Mouse (Mus musculus): Measurements from ENCODE around the gene Dgkh. TPM values are rescaled to one million over a fixed set of nuclear protein-coding genes. Genes with fewer than 3 reads are reported as not detected.

The Dgkh gene
- polyA plus RNA-seq, 1 experiment from 2014 or later = 2.8 TPM

DNA sequence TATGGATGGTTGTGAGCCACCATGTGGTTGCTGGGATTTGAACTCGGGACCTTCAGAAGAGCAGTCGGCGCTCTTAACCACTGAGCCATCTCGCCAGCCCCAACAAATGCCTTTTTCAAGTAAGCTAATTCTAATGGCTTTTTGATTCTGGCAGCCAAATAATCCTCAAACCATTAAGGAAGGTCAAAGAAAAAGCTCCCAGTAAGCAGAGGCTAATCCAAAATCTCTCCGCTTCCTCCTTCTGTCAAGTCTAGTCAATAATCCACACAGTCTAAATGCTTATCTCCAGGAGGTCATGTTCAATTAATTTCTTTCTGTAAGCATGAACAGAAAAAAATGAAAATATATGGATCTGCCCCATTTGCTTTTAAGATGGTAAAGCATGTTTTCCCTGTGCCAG, 197.9 kb downstream of the Dgkh start:
- Histone ChIP-seq H3K4me2 (ENCODE audit: low read length) (no peak overlapping the region), H3K4me1 (ENCODE audit: control insufficient read depth in 2 of 2, insufficient read depth in 2 of 2, low read length in 2 of 2) (peaks cover 18 to 58% of the 10 kb centered on the region in 2 experiments)
- 98% methylated on average over 5 of the region's 5 CpGs for WGBS

DNA sequence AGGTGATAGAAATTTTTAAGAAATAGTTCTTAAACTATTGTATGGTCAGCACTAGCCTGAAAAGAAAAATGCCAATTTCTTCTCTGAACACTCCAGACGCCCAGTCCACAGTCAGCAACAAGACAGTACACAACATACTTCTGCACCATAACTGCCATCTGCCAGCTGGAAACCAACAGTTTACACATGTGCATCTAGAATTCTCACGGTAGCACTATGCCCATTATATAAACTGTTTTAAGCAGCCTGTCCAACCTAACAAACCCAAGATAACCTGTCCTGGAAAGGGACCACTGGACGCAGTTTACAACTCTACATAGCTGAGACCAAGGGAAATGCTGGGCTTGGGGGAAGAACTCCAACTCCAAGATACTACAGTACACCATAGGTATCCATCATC, 198.9 kb downstream of the Dgkh start:
- H3K4me2 ChIP-seq (ENCODE audit: low read length) = no peak overlapping the region
- H3K9me3 ChIP-seq (ENCODE audit: control insufficient read depth, low read length) = no peaks in the 10 kb centered on the region
- H3K27ac ChIP-seq (replicated peaks in 1 of 2; ENCODE audit: control insufficient read depth in 1 of 2, insufficient read depth in 1 of 2, low read depth in 2 of 2, low read length in 2 of 2) = no peak overlapping the region
- no peaks in the 10 kb centered on the region for H3K27me3 ChIP-seq (ENCODE audit: control insufficient read depth, insufficient read depth, low read length)
- H3K36me3 ChIP-seq (ENCODE audit: control insufficient read depth, insufficient read depth, low read length) = no peaks in the 10 kb centered on the region
- H3K4me1 ChIP-seq (ENCODE audit: control insufficient read depth in 2 of 2, insufficient read depth in 2 of 2, low read length in 2 of 2) = peaks cover 20 to 67% of the 10 kb centered on the region in 2 experiments
- ATAC-seq (ENCODE audit: insufficient number of reproducible peaks, insufficient read depth, low FRiP score, low read depth) = no peak
- H3K4me3 ChIP-seq (ENCODE audit: control insufficient read depth in 1 of 2, insufficient read depth in 1 of 2, low read depth in 1 of 2, low read length in 2 of 2) = no peak overlapping the region
- H3K9ac ChIP-seq (ENCODE audit: low read length) = no peak overlapping the region
- 89% methylated on average over 3 of the region's 3 CpGs for WGBS

More for the DNA sequence above, 197.9 kb downstream of the Dgkh start:
- Histone ChIP-seq H3K9ac (ENCODE audit: low read length) (no peak overlapping the region), H3K4me3 (ENCODE audit: control insufficient read depth in 1 of 2, insufficient read depth in 1 of 2, low read depth in 1 of 2, low read length in 2 of 2) (no peak overlapping the region), H3K27me3 (ENCODE audit: control insufficient read depth, insufficient read depth, low read length) (no peaks in the 10 kb centered on the region), H3K27ac (replicated peaks in 1 of 2; ENCODE audit: control insufficient read depth in 1 of 2, insufficient read depth in 1 of 2, low read depth in 2 of 2, low read length in 2 of 2) (no peak overlapping the region), H3K36me3 (ENCODE audit: control insufficient read depth, insufficient read depth, low read length) (no peaks in the 10 kb centered on the region), H3K9me3 (ENCODE audit: control insufficient read depth, low read length) (no peaks in the 10 kb centered on the region)
- no peak for ATAC-seq (ENCODE audit: insufficient number of reproducible peaks, insufficient read depth, low FRiP score, low read depth)

DNA sequence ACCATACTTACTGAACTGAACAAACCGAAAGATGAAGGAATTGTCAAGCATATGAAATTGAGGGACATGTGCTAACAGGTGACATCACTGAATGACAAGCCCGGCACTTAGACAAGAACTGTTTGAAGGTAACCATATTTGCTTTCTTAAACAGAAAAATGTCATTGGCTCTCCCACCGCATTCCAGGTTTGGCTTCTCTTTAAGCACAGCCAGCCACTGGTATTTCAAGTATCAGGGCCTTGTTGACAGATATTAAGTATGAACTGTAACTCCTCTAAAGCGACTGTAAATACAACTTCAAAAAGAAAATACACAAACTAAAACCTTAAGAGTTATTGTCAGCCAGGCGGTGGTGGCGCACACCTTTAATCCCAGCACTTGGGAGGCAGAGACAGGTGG, 200.2 kb downstream of the Dgkh start:
- Histone ChIP-seq H3K27me3 (ENCODE audit: control insufficient read depth, insufficient read depth, low read length) (no peaks in the 10 kb centered on the region), H3K27ac (replicated peaks in 1 of 2; ENCODE audit: control insufficient read depth in 1 of 2, insufficient read depth in 1 of 2, low read depth in 2 of 2, low read length in 2 of 2) (peak overlapping the region; percentile 76 to 80), H3K4me3 (ENCODE audit: control insufficient read depth in 1 of 2, insufficient read depth in 1 of 2, low read depth in 1 of 2, low read length in 2 of 2) (no peak overlapping the region), H3K36me3 (ENCODE audit: control insufficient read depth, insufficient read depth, low read length) (no peaks in the 10 kb centered on the region), H3K9ac (ENCODE audit: low read length) (no peak overlapping the region), H3K4me2 (ENCODE audit: low read length) (peak overlapping the region; percentile 38), H3K9me3 (ENCODE audit: control insufficient read depth, low read length) (no peaks in the 10 kb centered on the region), H3K4me1 (ENCODE audit: control insufficient read depth in 2 of 2, insufficient read depth in 2 of 2, low read length in 2 of 2) (peaks cover 19 to 64% of the 10 kb centered on the region in 2 experiments)
- ATAC-seq (ENCODE audit: insufficient number of reproducible peaks, insufficient read depth, low FRiP score, low read depth) = no peak
- WGBS = 31% methylated on average over 6 of the region's 6 CpGs

DNA sequence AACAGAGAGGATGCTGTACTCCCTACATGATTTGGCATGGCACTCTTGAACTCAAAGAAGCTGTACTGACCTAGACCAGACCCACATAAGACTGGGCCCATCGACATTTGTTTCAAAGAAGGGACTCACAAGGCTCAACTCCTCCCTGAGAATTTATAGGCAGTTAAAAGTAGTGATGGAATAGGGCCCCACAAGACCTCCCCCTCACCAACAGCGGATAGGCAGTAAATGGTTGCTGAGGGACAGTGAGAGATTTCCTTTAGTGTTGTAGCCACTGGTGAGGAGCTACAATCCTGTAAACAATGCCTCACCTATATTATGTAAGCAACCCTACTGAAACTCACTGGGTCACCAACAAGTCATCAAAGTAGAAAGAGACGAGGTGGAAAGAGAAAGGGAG, 202.3 kb downstream of the Dgkh start:
- ATAC-seq (ENCODE audit: insufficient number of reproducible peaks, insufficient read depth, low FRiP score, low read depth) = no peak
- Histone ChIP-seq H3K27ac (replicated peaks in 1 of 2; ENCODE audit: control insufficient read depth in 1 of 2, insufficient read depth in 1 of 2, low read depth in 2 of 2, low read length in 2 of 2) (no peak overlapping the region), H3K9ac (ENCODE audit: low read length) (no peak overlapping the region), H3K9me3 (ENCODE audit: control insufficient read depth, low read length) (no peaks in the 10 kb centered on the region), H3K4me3 (ENCODE audit: control insufficient read depth in 1 of 2, insufficient read depth in 1 of 2, low read depth in 1 of 2, low read length in 2 of 2) (no peak overlapping the region), H3K4me1 (ENCODE audit: control insufficient read depth in 2 of 2, insufficient read depth in 2 of 2, low read length in 2 of 2) (peaks cover 23 to 70% of the 10 kb centered on the region in 2 experiments), H3K4me2 (ENCODE audit: low read length) (no peak overlapping the region), H3K36me3 (ENCODE audit: control insufficient read depth, insufficient read depth, low read length) (no peaks in the 10 kb centered on the region), H3K27me3 (ENCODE audit: control insufficient read depth, insufficient read depth, low read length) (no peaks in the 10 kb centered on the region)
- WGBS = 83% methylated on average over 3 of the region's 3 CpGs

DNA sequence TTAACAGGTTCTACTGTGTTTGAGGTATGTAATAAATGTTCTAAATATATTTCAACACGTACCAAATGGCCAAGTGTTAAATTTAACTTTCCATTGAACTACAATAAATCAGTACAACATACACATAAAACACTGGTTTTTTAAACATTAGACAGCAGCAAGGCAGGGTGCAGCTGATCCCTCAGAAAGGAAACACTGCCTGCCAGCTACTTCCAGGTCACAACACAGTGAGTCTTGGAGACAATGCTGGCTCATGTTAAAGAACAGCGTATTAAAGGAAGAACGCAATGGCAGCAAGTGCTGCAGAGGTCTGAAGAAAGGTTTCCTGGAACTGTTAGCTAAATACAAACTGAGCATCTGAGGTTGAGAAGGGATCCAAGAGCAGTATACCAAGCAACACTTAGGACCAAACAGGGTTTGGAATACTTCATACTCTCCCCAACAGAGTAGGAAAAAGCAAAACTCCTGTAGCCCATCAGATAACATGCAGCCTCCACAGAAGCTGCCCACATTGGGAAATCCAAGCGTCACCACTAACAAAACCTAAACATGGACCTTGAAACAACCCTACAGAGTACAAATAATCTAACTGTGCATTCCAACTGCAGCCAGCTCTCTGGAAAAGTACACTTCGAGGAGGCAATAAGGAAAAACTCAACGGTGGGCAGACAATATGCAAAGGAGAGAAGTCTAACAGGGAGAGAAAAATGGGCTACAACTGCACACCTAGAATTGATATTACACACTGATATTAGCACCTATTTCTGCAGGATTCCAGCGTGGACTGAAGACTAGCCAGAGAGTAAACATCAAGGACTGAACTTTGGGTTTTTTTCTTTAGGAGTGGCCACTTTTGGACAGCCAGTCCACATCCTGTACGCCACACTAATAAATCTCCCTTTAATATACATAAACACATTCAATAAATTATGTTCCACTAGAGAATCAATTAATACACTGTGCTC, 203.8 kb downstream of the Dgkh start:
- 0 out of 2 replicates have a peak overlapping the region, but pooled peaks have one; percentile 16 for H3K9ac ChIP-seq (ENCODE audit: low read length)
- no peaks in the 10 kb centered on the region for H3K9me3 ChIP-seq (ENCODE audit: control insufficient read depth, low read length)
- no peak overlapping the region for H3K4me3 ChIP-seq (ENCODE audit: control insufficient read depth in 1 of 2, insufficient read depth in 1 of 2, low read depth in 1 of 2, low read length in 2 of 2)
- 0 out of 2 replicates have a peak overlapping the region, but pooled peaks have one; percentile 11 for H3K4me2 ChIP-seq (ENCODE audit: low read length)
- H3K27me3 ChIP-seq (ENCODE audit: control insufficient read depth, insufficient read depth, low read length) = no peaks in the 10 kb centered on the region
- peaks cover 23 to 76% of the 10 kb centered on the region in 2 experiments for H3K4me1 ChIP-seq (ENCODE audit: control insufficient read depth in 2 of 2, insufficient read depth in 2 of 2, low read length in 2 of 2)
- ATAC-seq (ENCODE audit: insufficient number of reproducible peaks, insufficient read depth, low FRiP score, low read depth) = no peak
- peak overlapping the region; percentile 39 to 78 for H3K27ac ChIP-seq (replicated peaks in 1 of 2; ENCODE audit: control insufficient read depth in 1 of 2, insufficient read depth in 1 of 2, low read depth in 2 of 2, low read length in 2 of 2)
- 55% methylated on average over 8 of the region's 8 CpGs for WGBS
- no peaks in the 10 kb centered on the region for H3K36me3 ChIP-seq (ENCODE audit: control insufficient read depth, insufficient read depth, low read length)

DNA sequence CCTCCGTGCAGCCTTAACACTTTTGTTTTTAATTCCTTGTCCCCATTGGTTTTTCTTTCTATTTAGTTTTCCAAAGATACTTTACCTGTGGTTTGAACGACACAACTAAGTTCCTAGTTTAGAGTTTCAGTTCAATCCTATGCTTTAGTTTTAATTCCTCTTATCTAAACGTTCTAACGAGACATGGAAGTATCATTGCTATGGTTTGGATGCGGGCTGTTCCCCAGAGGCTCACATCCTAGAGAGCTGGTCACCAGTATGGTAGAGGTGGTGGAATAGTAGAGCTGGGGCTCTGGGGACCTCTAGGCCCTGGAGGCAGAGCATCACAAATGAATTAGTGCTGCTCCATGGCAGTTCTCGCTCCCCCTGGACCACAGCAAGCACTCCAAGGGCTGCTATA, 205.7 kb downstream of the Dgkh start:
- Histone ChIP-seq H3K36me3 (ENCODE audit: control insufficient read depth, insufficient read depth, low read length) (peaks cover 5% of the 10 kb centered on the region), H3K27ac (replicated peaks in 1 of 2; ENCODE audit: control insufficient read depth in 1 of 2, insufficient read depth in 1 of 2, low read depth in 2 of 2, low read length in 2 of 2) (no peak overlapping the region), H3K4me2 (ENCODE audit: low read length) (no peak overlapping the region), H3K4me1 (ENCODE audit: control insufficient read depth in 2 of 2, insufficient read depth in 2 of 2, low read length in 2 of 2) (peaks cover 17 to 64% of the 10 kb centered on the region in 2 experiments), H3K4me3 (ENCODE audit: control insufficient read depth in 1 of 2, insufficient read depth in 1 of 2, low read depth in 1 of 2, low read length in 2 of 2) (no peak overlapping the region), H3K9ac (ENCODE audit: low read length) (no peak overlapping the region), H3K9me3 (ENCODE audit: control insufficient read depth, low read length) (no peaks in the 10 kb centered on the region), H3K27me3 (ENCODE audit: control insufficient read depth, insufficient read depth, low read length) (no peaks in the 10 kb centered on the region)
- 81% methylated on average over 6 of the region's 6 CpGs for WGBS
- ATAC-seq (ENCODE audit: insufficient number of reproducible peaks, insufficient read depth, low FRiP score, low read depth) = no peak

DNA sequence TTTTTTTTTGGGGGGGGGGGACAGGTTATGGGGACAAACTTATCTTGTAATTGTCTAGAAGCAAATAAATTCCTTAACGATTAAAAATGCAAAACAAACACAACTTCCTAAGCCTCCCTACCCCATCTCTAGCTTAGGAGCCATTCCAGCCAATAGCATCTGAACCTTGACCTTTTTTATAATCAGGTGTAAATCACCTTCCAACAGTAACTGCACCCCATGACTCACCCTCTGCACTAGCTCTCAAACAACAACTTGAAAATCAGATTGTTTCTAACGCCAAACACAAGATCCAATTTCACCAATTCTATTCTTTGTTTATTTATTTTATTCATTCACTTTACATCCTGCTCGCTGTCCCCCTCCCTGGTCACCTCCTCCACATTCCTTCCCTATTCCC, 206.1 kb downstream of the Dgkh start:
- WGBS = 65% methylated on average over 3 of the region's 3 CpGs
- peaks cover 10% of the 10 kb centered on the region for H3K36me3 ChIP-seq (ENCODE audit: control insufficient read depth, insufficient read depth, low read length)
- no peak for ATAC-seq (ENCODE audit: insufficient number of reproducible peaks, insufficient read depth, low FRiP score, low read depth)
- no peaks in the 10 kb centered on the region for H3K27me3 ChIP-seq (ENCODE audit: control insufficient read depth, insufficient read depth, low read length)
- no peak overlapping the region for H3K4me3 ChIP-seq (ENCODE audit: control insufficient read depth in 1 of 2, insufficient read depth in 1 of 2, low read depth in 1 of 2, low read length in 2 of 2)
- H3K9me3 ChIP-seq (ENCODE audit: control insufficient read depth, low read length) = no peaks in the 10 kb centered on the region
- H3K4me2 ChIP-seq (ENCODE audit: low read length) = no peak overlapping the region
- peaks cover 14 to 60% of the 10 kb centered on the region in 2 experiments for H3K4me1 ChIP-seq (ENCODE audit: control insufficient read depth in 2 of 2, insufficient read depth in 2 of 2, low read length in 2 of 2)
- no peak overlapping the region for H3K9ac ChIP-seq (ENCODE audit: low read length)
- no peak overlapping the region for H3K27ac ChIP-seq (replicated peaks in 1 of 2; ENCODE audit: control insufficient read depth in 1 of 2, insufficient read depth in 1 of 2, low read depth in 2 of 2, low read length in 2 of 2)
